ENCODE assay signal across 8 mouse cellular contexts in genomic region chr3:89315195-89315929, GRCm38 (mm10). TPM values are rescaled to one million over a fixed set of nuclear protein-coding genes. Genes with fewer than 3 reads are reported as not detected.
A peak's percentile ranks its signal among the peaks of the same experiment; 100 is the strongest.
DNase-seq lines count a peak whose midpoint lies in the region; ATAC-seq and TF ChIP-seq lines count a peak whose summit lies in the region.

No protein-coding gene starts in this region.

- H3K27me3 ChIP-seq in intestine, embryonic 14.5 days (replicated peaks; ENCODE audit: control insufficient read depth, insufficient read depth, low read length), result peaks cover 23% of the 10 kb centered on the region
- H3K27me3 ChIP-seq in limb, embryonic 10.5 days (ENCODE audit: low read depth, poor library complexity, severe bottlenecking), result peaks cover 40% of the 10 kb centered on the region
- peaks cover 43% of the 10 kb centered on the region for H3K27me3 ChIP-seq in midbrain, embryonic 11.5 days (ENCODE audit: control insufficient read depth, insufficient read depth, low read length)
- H3K27me3 ChIP-seq in spleen, adult 2 months (ENCODE audit: control insufficient read depth, insufficient read depth, low read length), result peaks cover 17% of the 10 kb centered on the region

- peaks cover 40% of the 10 kb centered on the region for H3K4me1 ChIP-seq in intestine, embryonic 14.5 days (replicated peaks; ENCODE audit: control insufficient read depth, insufficient read depth, low read length)
- peaks cover 56% of the 10 kb centered on the region for H3K4me1 ChIP-seq in limb, embryonic 10.5 days
- peaks cover 33% of the 10 kb centered on the region for H3K4me1 ChIP-seq in midbrain, embryonic 11.5 days (ENCODE audit: control insufficient read depth, insufficient read depth, low read length)
- peaks cover 13% of the 10 kb centered on the region for H3K4me1 ChIP-seq in spleen, adult 2 months (ENCODE audit: control insufficient read depth, insufficient read depth, insufficient read length)

- no peaks in the 10 kb centered on the region for H3K9me3 ChIP-seq in intestine, embryonic 14.5 days (ENCODE audit: control insufficient read depth, low read length)
- no peaks in the 10 kb centered on the region for H3K9me3 ChIP-seq in limb, embryonic 10.5 days (replicated peaks)
- no peaks in the 10 kb centered on the region for H3K9me3 ChIP-seq in midbrain, embryonic 11.5 days (ENCODE audit: control insufficient read depth, low read length)

- no peak overlapping the region for H3K27ac ChIP-seq in intestine, embryonic 14.5 days (ENCODE audit: low read depth)
- H3K27ac ChIP-seq in limb, embryonic 10.5 days, result peak overlapping the region; percentile 82
- H3K27ac ChIP-seq in midbrain, embryonic 11.5 days (ENCODE audit: low read depth, low read length), result no peak overlapping the region
- H3K27ac ChIP-seq in spleen, adult 2 months (ENCODE audit: insufficient read depth, low read length), result no peak overlapping the region

- no peaks in the 10 kb centered on the region for H3K36me3 ChIP-seq in intestine, embryonic 14.5 days (ENCODE audit: control insufficient read depth, insufficient read depth, low read length)
- peaks cover 7% of the 10 kb centered on the region; the same call in 1 of the 2 replicates for H3K36me3 ChIP-seq in limb, embryonic 10.5 days
- no peaks in the 10 kb centered on the region for H3K36me3 ChIP-seq in midbrain, embryonic 11.5 days (ENCODE audit: control insufficient read depth, insufficient read depth, low read length)
- H3K36me3 ChIP-seq in spleen, adult 2 months (ENCODE audit: control insufficient read depth, insufficient read depth, low read length), result no peaks in the 10 kb centered on the region

- peak; percentile 94 for TF ChIP-seq CTCF in spleen, adult 2 months (IDR thresholded peaks at IDR 0.05; ENCODE audit: extremely low read depth, insufficient read depth, insufficient read length, insufficient replicate concordance)

- peak overlapping the region; percentile 22; the same call in 1 of the 2 replicates for H3K9ac ChIP-seq in intestine, embryonic 14.5 days (ENCODE audit: low read length)
- peak overlapping the region; percentile 63 for H3K9ac ChIP-seq in midbrain, embryonic 11.5 days (ENCODE audit: low read length)

- TF ChIP-seq POLR2A in spleen, adult 2 months (IDR thresholded peaks at IDR 0.05; ENCODE audit: low read depth, low read length), result no peak

- peak overlapping the region; percentile 53 for H3K4me2 ChIP-seq in intestine, embryonic 14.5 days (ENCODE audit: low read length)
- peak overlapping the region; percentile 66 for H3K4me2 ChIP-seq in midbrain, embryonic 11.5 days

- peak; percentile 17 for ATAC-seq in intestine, embryonic 14.5 days (replicated peaks; ENCODE audit: low FRiP score, low TSS enrichment, low read depth)
- peak; percentile 45 for ATAC-seq in midbrain, embryonic 11.5 days (ENCODE audit: low FRiP score)

- H3K4me3 ChIP-seq in intestine, embryonic 14.5 days (ENCODE audit: low read depth, low read length), result peak overlapping the region; percentile 12
- H3K4me3 ChIP-seq in limb, embryonic 10.5 days, result peak overlapping the region; percentile 51
- H3K4me3 ChIP-seq in midbrain, embryonic 11.5 days (ENCODE audit: low read depth, low read length), result peak overlapping the region; percentile 33
- H3K4me3 ChIP-seq in spleen, adult 2 months (ENCODE audit: extremely low read depth, insufficient read depth, insufficient read length), result no peak overlapping the region

- WGBS in intestine, embryonic 14.5 days, result 8% methylated on average over 26 of the region's 26 CpGs
- WGBS in limb, embryonic 10.5 days, result 7% methylated on average over 26 of the region's 26 CpGs
- 8% methylated on average over 25 of the region's 26 CpGs for whole genome bisulfite sequencing in midbrain, embryonic 11.5 days
- 8% methylated on average over 26 of the region's 26 CpGs for WGBS in spleen, adult 2 months

- peak; percentile 70 for DNase-seq in urinary bladder, postnatal 25 days (ENCODE audit: low spot score)
- DNase-seq in urinary bladder, postnatal 10 days (ENCODE audit: low spot score), result no peak
- DNase-seq in cerebellum, postnatal 4 days (ENCODE audit: low spot score in 2 of 2), result peak; percentile 79 to 89
- DNase-seq in gastrocnemius, postnatal 25 days, result peak; percentile 69
- DNase-seq in intestine, embryonic 14.5 days (ENCODE audit: low spot score), result peak; percentile 96
- DNase-seq in limb, embryonic 10.5 days (ENCODE audit: low spot score), result peak; percentile 95
- DNase-seq in midbrain, embryonic 11.5 days (ENCODE audit: low spot score, missing footprints), result peak; percentile 100
- DNase-seq in spleen, adult 2 months (ENCODE audit: low read depth in 1 of 2, low spot score in 2 of 2), result peak in 1 of 2 experiments; percentile 51

RNA-seq across cellular contexts. Expression of gene Efna3, which starts 7.4 kb away (rescaled TPM):
- not detected for total RNA-seq in gastrocnemius, postnatal 25 days (2021)
- 13.2 and 15.3 TPM in 2 replicates for polyA plus RNA-seq in intestine, embryonic 14.5 days (2014; fragmentation: Nextera tagmentation; extraction: Ambion mirVana)
- polyA plus RNA-seq in limb, embryonic 10.5 days (2016; fragmentation: Nextera tagmentation; extraction: Ambion mirVana), result 13.2 and 18.4 TPM in 2 replicates
- polyA plus RNA-seq in midbrain, embryonic 11.5 days (2014; fragmentation: Nextera tagmentation; extraction: Ambion mirVana), result 4.6 and 6.4 TPM in 2 replicates
- polyA plus RNA-seq in spleen, adult 2 months (2012; rRNA removed), result not detected in 2 replicates

RNA-seq across cellular contexts. Expression of gene Efna4, which starts 22.5 kb away (rescaled TPM):
- total RNA-seq in gastrocnemius, postnatal 25 days (2021), result under 1 TPM in 1 of 2 experiments, not detected in 1; 0.38 TPM
- polyA plus RNA-seq in intestine, embryonic 14.5 days (2014; fragmentation: Nextera tagmentation; extraction: Ambion mirVana), result 20.6 and 22.2 TPM in 2 replicates
- 47.4 and 53.4 TPM in 2 replicates for polyA plus RNA-seq in limb, embryonic 10.5 days (2016; fragmentation: Nextera tagmentation; extraction: Ambion mirVana)
- 15.3 and 17.5 TPM in 2 replicates for polyA plus RNA-seq in midbrain, embryonic 11.5 days (2014; fragmentation: Nextera tagmentation; extraction: Ambion mirVana)
- polyA plus RNA-seq in spleen, adult 2 months (2012; rRNA removed), result 0.62 and 1.5 TPM in 2 replicates

RNA-seq across cellular contexts. Expression of gene Efna1, which starts 34.4 kb away (rescaled TPM):
- total RNA-seq in gastrocnemius, postnatal 25 days (2021), result 10 to 100 TPM; 10.2 to 12.8 TPM
- polyA plus RNA-seq in intestine, embryonic 14.5 days (2014; fragmentation: Nextera tagmentation; extraction: Ambion mirVana), result 46.2 and 46.6 TPM in 2 replicates
- polyA plus RNA-seq in limb, embryonic 10.5 days (2016; fragmentation: Nextera tagmentation; extraction: Ambion mirVana), result 29.8 and 36.8 TPM in 2 replicates
- polyA plus RNA-seq in midbrain, embryonic 11.5 days (2014; fragmentation: Nextera tagmentation; extraction: Ambion mirVana), result 12.2 and 12.5 TPM in 2 replicates
- polyA plus RNA-seq in spleen, adult 2 months (2012; rRNA removed), result 5.3 and 5.9 TPM in 2 replicates

RNA-seq across cellular contexts. Expression of gene Adam15, which starts 34.4 kb away (rescaled TPM):
- total RNA-seq in gastrocnemius, postnatal 25 days (2021), result 10 to 100 TPM; 21.9 to 24.6 TPM
- polyA plus RNA-seq in intestine, embryonic 14.5 days (2014; fragmentation: Nextera tagmentation; extraction: Ambion mirVana), result 30.4 and 31.0 TPM in 2 replicates
- 29.4 TPM in 2 replicates for polyA plus RNA-seq in limb, embryonic 10.5 days (2016; fragmentation: Nextera tagmentation; extraction: Ambion mirVana)
- 17.0 and 18.7 TPM in 2 replicates for polyA plus RNA-seq in midbrain, embryonic 11.5 days (2014; fragmentation: Nextera tagmentation; extraction: Ambion mirVana)
- polyA plus RNA-seq in spleen, adult 2 months (2012; rRNA removed), result 49.6 and 62.0 TPM in 2 replicates

RNA-seq across cellular contexts. Expression of gene Slc50a1, which starts 45.0 kb away (rescaled TPM):
- 10 to 100 TPM in 1 of 2 experiments, 1 to 10 TPM in 1; 8.2 to 11.4 TPM for total RNA-seq in gastrocnemius, postnatal 25 days (2021)
- 64.7 and 66.5 TPM in 2 replicates for polyA plus RNA-seq in intestine, embryonic 14.5 days (2014; fragmentation: Nextera tagmentation; extraction: Ambion mirVana)
- 33.2 and 41.3 TPM in 2 replicates for polyA plus RNA-seq in limb, embryonic 10.5 days (2016; fragmentation: Nextera tagmentation; extraction: Ambion mirVana)
- polyA plus RNA-seq in midbrain, embryonic 11.5 days (2014; fragmentation: Nextera tagmentation; extraction: Ambion mirVana), result 33.0 and 34.7 TPM in 2 replicates
- polyA plus RNA-seq in spleen, adult 2 months (2012; rRNA removed), result 207 and 266 TPM in 2 replicates
